ENCODE assay signal across 8 mouse cellular contexts in genomic region chr7:28490410-28490809, GRCm38 (mm10). TPM values are rescaled to one million over a fixed set of nuclear protein-coding genes. Genes with fewer than 3 reads are reported as not detected.
DNase-seq lines count a peak whose midpoint lies in the region; ATAC-seq and TF ChIP-seq lines count a peak whose summit lies in the region.

No protein-coding gene starts in this region.

- H3K4me2 ChIP-seq in heart, embryonic 16.5 days (ENCODE audit: low read depth, low read length) = peak overlapping the region; percentile 23; the same call in 1 of the 2 replicates

- no peak overlapping the region for H3K27ac ChIP-seq in cortical plate, adult 2 months (ENCODE audit: insufficient read depth, low read length)
- no peak overlapping the region for H3K27ac ChIP-seq in heart, embryonic 16.5 days (ENCODE audit: low read length)

- H3K9me3 ChIP-seq in heart, embryonic 16.5 days (replicated peaks; ENCODE audit: control insufficient read depth, low read length) = no peaks in the 10 kb centered on the region

- H3K36me3 ChIP-seq in heart, embryonic 16.5 days (ENCODE audit: control insufficient read depth, insufficient read depth) = no peaks in the 10 kb centered on the region

- TF ChIP-seq POLR2A in cortical plate, adult 2 months (IDR thresholded peaks at IDR 0.05; ENCODE audit: extremely low read depth, insufficient read depth, low read length) = no peak

- H3K4me1 ChIP-seq in cortical plate, adult 2 months (ENCODE audit: control insufficient read depth, insufficient read depth, low read length) = no peaks in the 10 kb centered on the region
- H3K4me1 ChIP-seq in heart, embryonic 16.5 days (ENCODE audit: control insufficient read depth, insufficient read depth, low read length) = 0 out of 2 replicates have a peak, but pooled peaks cover 5% of the 10 kb centered on the region

- peak; percentile 44; the same call in 1 of the 2 replicates for TF ChIP-seq CTCF in cortical plate, adult 2 months (IDR thresholded peaks at IDR 0.05; ENCODE audit: extremely low read depth, insufficient read depth, low read length)

- DNase-seq in WW6 (ENCODE audit: low read depth, low spot score) = peak; percentile 79
- peak; percentile 84 to 90 for DNase-seq in kidney, postnatal 25 days
- DNase-seq in lung, postnatal 36 days = peak; percentile 93
- peak; percentile 22 for DNase-seq in spleen, adult 12 weeks (ENCODE audit: low spot score)
- no peak for DNase-seq in frontal cortex, postnatal 14 days (ENCODE audit: low spot score in 2 of 2)

- no peak overlapping the region for H3K4me3 ChIP-seq in cortical plate, adult 2 months (ENCODE audit: insufficient read depth, low read length)
- H3K4me3 ChIP-seq in heart, embryonic 16.5 days (ENCODE audit: low read length) = no peak overlapping the region

- H3K9ac ChIP-seq in heart, embryonic 16.5 days (ENCODE audit: low read length) = no peak overlapping the region

- WGBS in heart, embryonic 16.5 days = 2% methylated on average over 10 of the region's 10 CpGs

- peaks cover 2% of the 10 kb centered on the region; the same call in 1 of the 2 replicates for H3K27me3 ChIP-seq in heart, embryonic 16.5 days (ENCODE audit: control insufficient read depth, insufficient read depth, low read length)

- ATAC-seq in CD4-positive, CD25-positive, alpha-beta regulatory T cell, adult 4 months = peak; percentile 45
- ATAC-seq in heart, embryonic 16.5 days (replicated peaks; ENCODE audit: extremely low read depth, insufficient read depth, low FRiP score) = no peak

RNA-seq across cellular contexts. Expression of gene Ifnl2, which starts 19.8 kb away (rescaled TPM):
- polyA plus RNA-seq in CD4-positive, CD25-positive, alpha-beta regulatory T cell, adult 4 months (2017; shearing (Covaris generic)) = not detected
- not detected in 2 replicates for polyA plus RNA-seq in cortical plate, adult 2 months (2012; rRNA removed)
- not detected in 2 replicates for polyA plus RNA-seq in heart, embryonic 16.5 days (2015; fragmentation: Nextera tagmentation; extraction: Ambion mirVana)

RNA-seq across cellular contexts. Expression of gene Ifnl3, which starts 32.2 kb away (rescaled TPM):
- polyA plus RNA-seq in CD4-positive, CD25-positive, alpha-beta regulatory T cell, adult 4 months (2017; shearing (Covaris generic)) = not detected
- polyA plus RNA-seq in cortical plate, adult 2 months (2012; rRNA removed) = not detected in 2 replicates
- not detected in 2 replicates for polyA plus RNA-seq in heart, embryonic 16.5 days (2015; fragmentation: Nextera tagmentation; extraction: Ambion mirVana)

RNA-seq across cellular contexts. Expression of gene Lrfn1, which starts 38.6 kb away (rescaled TPM):
- polyA plus RNA-seq in CD4-positive, CD25-positive, alpha-beta regulatory T cell, adult 4 months (2017; shearing (Covaris generic)) = not detected
- 47.0 and 51.1 TPM in 2 replicates for polyA plus RNA-seq in cortical plate, adult 2 months (2012; rRNA removed)
- polyA plus RNA-seq in heart, embryonic 16.5 days (2015; fragmentation: Nextera tagmentation; extraction: Ambion mirVana) = 0.72 and 0.80 TPM in 2 replicates

RNA-seq across cellular contexts. Expression of gene Sycn, which starts 50.3 kb away (rescaled TPM):
- polyA plus RNA-seq in CD4-positive, CD25-positive, alpha-beta regulatory T cell, adult 4 months (2017; shearing (Covaris generic)) = not detected
- not detected in 2 replicates for polyA plus RNA-seq in cortical plate, adult 2 months (2012; rRNA removed)
- polyA plus RNA-seq in heart, embryonic 16.5 days (2015; fragmentation: Nextera tagmentation; extraction: Ambion mirVana) = not detected in 2 replicates

RNA-seq across cellular contexts. Expression of gene Gmfg, which starts 53.2 kb away (rescaled TPM):
- polyA plus RNA-seq in CD4-positive, CD25-positive, alpha-beta regulatory T cell, adult 4 months (2017; shearing (Covaris generic)) = 100 to 1,000 TPM; 406 to 454 TPM
- polyA plus RNA-seq in cortical plate, adult 2 months (2012; rRNA removed) = 2.8 and 5.1 TPM in 2 replicates
- polyA plus RNA-seq in heart, embryonic 16.5 days (2015; fragmentation: Nextera tagmentation; extraction: Ambion mirVana) = 17.9 and 32.7 TPM in 2 replicates

Comparison
In these comparisons a context has a peak if more than half of its experiments do, and no peak if none do; other contexts are left out.
1. DNase-seq: peak in WW6 (single experiment), kidney, postnatal 25 days (2 of 2), lung, postnatal 36 days (single experiment) and spleen, adult 12 weeks (single experiment); none in frontal cortex, postnatal 14 days (0 of 2).
2. RNA of gene Lrfn1, which starts 38.6 kb away (polyA plus RNA-seq): 47.0 to 51.1 TPM in cortical plate, adult 2 months; 0.72 to 0.80 TPM in heart, embryonic 16.5 days and not detected in CD4-positive, CD25-positive, alpha-beta regulatory T cell, adult 4 months; every median in the first group is over 10 times any median in the second.